11 mouse cellular contexts compared by ENCODE assay signal in the genomic region with DNA sequence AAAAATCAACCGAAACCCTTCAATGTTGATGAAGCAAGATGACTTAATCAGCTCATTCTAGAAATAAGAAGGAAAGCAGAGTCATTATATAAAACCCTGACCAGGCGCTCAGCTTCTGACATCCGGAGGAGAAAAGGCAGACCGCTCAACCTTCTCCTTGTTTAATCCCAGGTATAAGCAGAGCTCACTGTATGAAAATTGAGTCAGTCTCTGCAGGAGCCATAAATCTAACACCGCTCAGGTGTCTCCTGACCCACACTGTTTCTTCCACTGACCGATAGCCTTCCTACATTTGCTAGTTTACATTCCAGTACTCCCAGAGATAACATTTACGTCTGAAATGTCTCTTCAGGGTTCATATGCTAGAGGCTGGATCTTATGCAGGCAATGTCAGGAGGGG.
"Had no signal": no experiment of that assay in that cellular context is flagged by ENCODE, and none has a peak within 500 bp of the region (broad histone marks: within the 10 kb centered on the region; RNA-seq: fewer than 3 reads in every experiment).

No protein-coding gene starts in this region.

- DNase-seq: kidney, adult 8-10 months; kidney, postnatal 4 days; lung, embryonic 14.5 days; lung, postnatal 10 days; lung, postnatal 4 days; thymus, postnatal 4 days had no signal

- H3K9ac ChIP-seq: limb, embryonic 15.5 days; liver, embryonic 12.5 days; lung, embryonic 14.5 days; midbrain, embryonic 12.5 days had no signal

- H3K4me1 ChIP-seq: limb, embryonic 15.5 days; liver, embryonic 12.5 days had no signal

- H3K36me3 ChIP-seq: limb, embryonic 15.5 days; liver, embryonic 12.5 days; midbrain, embryonic 12.5 days had no signal

- H3K4me2 ChIP-seq: limb, embryonic 15.5 days; liver, embryonic 12.5 days; lung, embryonic 14.5 days; midbrain, embryonic 12.5 days had no signal

- H3K4me3 ChIP-seq: layer of hippocampus, adult 2 months; limb, embryonic 15.5 days; liver, embryonic 12.5 days; midbrain, embryonic 12.5 days had no signal

- H3K9me3 ChIP-seq: limb, embryonic 15.5 days; midbrain, embryonic 12.5 days had no signal

- H3K27ac ChIP-seq: layer of hippocampus, adult 2 months; limb, embryonic 15.5 days; liver, embryonic 12.5 days; midbrain, embryonic 12.5 days had no signal

- H3K27me3 ChIP-seq: limb, embryonic 15.5 days; liver, embryonic 12.5 days had no signal

- ATAC-seq: inflammation-experienced regulatory T-cells, adult 6 months; liver, embryonic 12.5 days had no signal
